In genomic region chr12:102417701-102418100, GRCm38 (mm10) we compare ENCODE assay signal across 22 mouse cellular contexts. TPM values are rescaled to one million over a fixed set of nuclear protein-coding genes. Genes with fewer than 3 reads are reported as not detected.
DNase-seq lines count a peak whose midpoint lies in the region; ATAC-seq lines count a peak whose summit lies in the region.
"Had no signal": no experiment of that assay in that cellular context is flagged by ENCODE, and none has a peak within 500 bp of the region (broad histone marks: within the 10 kb centered on the region; RNA-seq: fewer than 3 reads in every experiment).

No protein-coding gene starts in this region.

- H3K36me3 ChIP-seq in kidney, embryonic 16.5 days (ENCODE audit: insufficient read depth, low read length): 0 out of 2 replicates have a peak, but pooled peaks cover 3% of the 10 kb centered on the region
- H3K36me3 ChIP-seq: intestine, embryonic 15.5 days had no signal

- no peak overlapping the region for H3K9ac ChIP-seq in kidney, embryonic 16.5 days (replicated peaks; ENCODE audit: low read length)
- H3K9ac ChIP-seq: forebrain, embryonic 15.5 days; hindbrain, embryonic 13.5 days; intestine, embryonic 15.5 days; limb, embryonic 15.5 days; midbrain, embryonic 15.5 days had no signal

- whole genome bisulfite sequencing in kidney, embryonic 16.5 days: 83% methylated on average over 6 of the region's 6 CpGs

- no peak overlapping the region for H3K27ac ChIP-seq in kidney, embryonic 16.5 days (ENCODE audit: low read length)
- H3K27ac ChIP-seq: forebrain, embryonic 15.5 days; hindbrain, embryonic 13.5 days; limb, embryonic 15.5 days; midbrain, embryonic 15.5 days had no signal

- no peak overlapping the region for H3K4me2 ChIP-seq in kidney, embryonic 16.5 days (replicated peaks; ENCODE audit: low read depth, low read length)
- H3K4me2 ChIP-seq: forebrain, embryonic 15.5 days; hindbrain, embryonic 13.5 days; intestine, embryonic 15.5 days; limb, embryonic 15.5 days; midbrain, embryonic 15.5 days had no signal

- H3K4me1 ChIP-seq in kidney, embryonic 16.5 days (ENCODE audit: insufficient read depth, low read length): peaks cover 11% of the 10 kb centered on the region; the same call in 1 of the 2 replicates
- H3K4me1 ChIP-seq: forebrain, embryonic 15.5 days had no signal

- no peak overlapping the region for H3K4me3 ChIP-seq in kidney, embryonic 16.5 days (ENCODE audit: low read length)
- H3K4me3 ChIP-seq: erythroblast, embryonic 14.5 days; forebrain, embryonic 15.5 days; hindbrain, embryonic 13.5 days; intestine, embryonic 15.5 days; limb, embryonic 15.5 days; midbrain, embryonic 15.5 days had no signal

- no peaks in the 10 kb centered on the region for H3K27me3 ChIP-seq in kidney, embryonic 16.5 days (ENCODE audit: insufficient read depth, low read length)
- H3K27me3 ChIP-seq: forebrain, embryonic 15.5 days; hindbrain, embryonic 13.5 days; intestine, embryonic 15.5 days; limb, embryonic 15.5 days; midbrain, embryonic 15.5 days had no signal

- ATAC-seq in kidney, embryonic 16.5 days (ENCODE audit: low FRiP score, low TSS enrichment): no peak
- ATAC-seq: forebrain, embryonic 15.5 days; midbrain, embryonic 15.5 days had no signal

- no peaks in the 10 kb centered on the region for H3K9me3 ChIP-seq in kidney, embryonic 16.5 days (ENCODE audit: low read length)
- H3K9me3 ChIP-seq: forebrain, embryonic 15.5 days; hindbrain, embryonic 13.5 days; intestine, embryonic 15.5 days; limb, embryonic 15.5 days; midbrain, embryonic 15.5 days had no signal

- peak; percentile 92 for DNase-seq in heart, adult 11 months
- DNase-seq in heart, adult 9 months (ENCODE audit: low spot score in 2 of 2): no peak
- peak; percentile 17 for DNase-seq in kidney, postnatal 14 days
- peak; percentile 79 for DNase-seq in 3T3-L1 (ENCODE audit: low read depth, low spot score)
- DNase-seq in brain, adult 2 months (ENCODE audit: low read depth, low spot score): peak; percentile 64
- DNase-seq in cerebellum, adult 11 months: no peak
- DNase-seq in thymus, postnatal 4 days: no peak
- DNase-seq: adrenal gland, adult 8-10 months; B cell, adult 2 months; cerebellum, adult 18-20 months; heart, postnatal 10 days; lung, adult 18-20 months; lung, postnatal 36 days; right cerebral cortex, adult 18-20 months; thymus, adult 2 months had no signal

RNA-seq across cellular contexts. Expression of gene Lgmn, which starts 21.9 kb away (rescaled TPM):
- polyA plus RNA-seq in kidney, embryonic 16.5 days (2015; fragmentation: Nextera tagmentation; extraction: Ambion mirVana): 153 and 175 TPM in 2 replicates

RNA-seq across cellular contexts. Expression of gene Golga5, which starts 51.2 kb away (rescaled TPM):
- 35.6 and 37.8 TPM in 2 replicates for polyA plus RNA-seq in kidney, embryonic 16.5 days (2015; fragmentation: Nextera tagmentation; extraction: Ambion mirVana)

Comparison
In these comparisons a context has a peak if more than half of its experiments do, and no peak if none do; other contexts are left out.
1. DNase-seq: peak in heart, adult 11 months (single experiment), kidney, postnatal 14 days (single experiment), 3T3-L1 (single experiment) and brain, adult 2 months (single experiment); none in heart, adult 9 months (0 of 2), cerebellum, adult 11 months (single experiment) and thymus, postnatal 4 days (single experiment).